Mouse (Mus musculus) forebrain, embryonic 15.5 days (tissue): Measurements from ENCODE around the gene Orai1. TPM values are rescaled to one million over a fixed set of nuclear protein-coding genes. Genes with fewer than 3 reads are reported as not detected.

Experiments
- ATAC-seq: fragments of 200-750 bp; cut with Nextera tagmentation; replicated peaks from 2 replicates; pipeline ENCODE4 v1.8.0; 2017; ENCODE audit warnings: mild to moderate bottlenecking, moderate TSS enrichment, moderate library complexity
- H3K27ac ChIP-seq: fragments of 300-500 bp; sonication (generic); replicated peaks from 2 replicates; pipeline ENCODE4 v1.5.1; 2015; ENCODE audit warnings: mild to moderate bottlenecking, inconsistent platforms
- H3K27me3 ChIP-seq: fragments of 300-500 bp; sonication (generic); 2 replicates; pipeline ENCODE4 v1.6.1; 2015; ENCODE audit warnings: inconsistent platforms
- H3K36me3 ChIP-seq: fragments of 300-500 bp; sonication (generic); 2 replicates; pipeline ENCODE4 v1.6.1; 2015; ENCODE audit warnings: mild to moderate bottlenecking, inconsistent platforms
- H3K4me1 ChIP-seq: fragments of 300-500 bp; sonication (generic); 2 replicates; pipeline ENCODE4 v1.6.1; 2015; ENCODE audit warnings: inconsistent platforms
- H3K4me2 ChIP-seq: fragments of 300-500 bp; sonication (generic); replicated peaks from 2 replicates; pipeline ENCODE4 v1.6.1; 2015; ENCODE audit warnings: mild to moderate bottlenecking, inconsistent platforms
- H3K4me3 ChIP-seq: fragments of 300-500 bp; sonication (generic); 2 replicates; pipeline ENCODE4 v1.5.1; 2015; ENCODE audit warnings: mild to moderate bottlenecking, inconsistent platforms
- H3K9ac ChIP-seq: fragments of 300-500 bp; sonication (generic); replicated peaks from 2 replicates; pipeline ENCODE4 v1.6.1; 2015; ENCODE audit warnings: mild to moderate bottlenecking, inconsistent platforms
- H3K9me3 ChIP-seq: fragments of 300-500 bp; sonication (generic); 2 replicates; pipeline ENCODE4 v1.6.1; 2016; ENCODE audit warnings: inconsistent platforms
- WGBS: fragments of 180-500 bp; shearing (Covaris S2); methylation state at CpG from one replicate; pipeline ENCODE4 v1.1.7; 2015; ENCODE audit warnings: mixed read lengths; 5-methylcytosine and 5-hydroxymethylcytosine counted together
- polyA plus RNA-seq: library from polyadenylated mRNA; unstranded; fragments of >200 nt; fragmentation: Nextera tagmentation; extraction: Ambion mirVana; gene quantifications from 2 replicates; pipeline ENCODE4 v1.2.1, GENCODE M21; 2015

Orai1 gene
- polyA plus RNA-seq, 1 experiment from 2014 or later = 14.9 TPM

- H3K4me3 ChIP-seq = no peak overlapping the region
- no peak overlapping the region for H3K9ac ChIP-seq
- peak overlapping the region; percentile 82 for H3K27ac ChIP-seq
- H3K4me2 ChIP-seq = no peak overlapping the region
- H3K36me3 ChIP-seq = no peaks in the 10 kb centered on the region
- WGBS = 27% methylated on average over 10 of the region's 10 CpGs
- ATAC-seq = peak; percentile 30
- H3K27me3 ChIP-seq = no peaks in the 10 kb centered on the region
- H3K9me3 ChIP-seq = no peaks in the 10 kb centered on the region
- H3K4me1 ChIP-seq = peaks cover 39% of the 10 kb centered on the region
Measured at GRCm38 (mm10) chr5:123019336-123020016, 4.6 kb downstream of the Orai1 start.

GRCm38 (mm10) chr5:123020426-123020825 is 5.6 kb downstream of the Orai1 start:
- no peaks in the 10 kb centered on the region for H3K27me3 ChIP-seq
- H3K27ac ChIP-seq = peak overlapping the region; percentile 82
- no peak overlapping the region for H3K4me3 ChIP-seq
- H3K4me2 ChIP-seq = no peak overlapping the region
- no peaks in the 10 kb centered on the region for H3K36me3 ChIP-seq
- H3K4me1 ChIP-seq = peaks cover 35% of the 10 kb centered on the region
- H3K9ac ChIP-seq = no peak overlapping the region
- H3K9me3 ChIP-seq = no peaks in the 10 kb centered on the region
- ATAC-seq = no peak
- WGBS = 89% methylated on average over 5 of the region's 5 CpGs

GRCm38 (mm10) chr5:123021438-123021837 is 6.6 kb downstream of the Orai1 start:
- Histone ChIP-seq H3K4me2 (no peak overlapping the region), H3K27me3 (no peaks in the 10 kb centered on the region), H3K9me3 (no peaks in the 10 kb centered on the region), H3K9ac (no peak overlapping the region), H3K36me3 (no peaks in the 10 kb centered on the region), H3K27ac (no peak overlapping the region), H3K4me3 (no peak overlapping the region), H3K4me1 (peaks cover 25% of the 10 kb centered on the region)
- WGBS = 91% methylated on average over 7 of the region's 7 CpGs
- no peak for ATAC-seq

GRCm38 (mm10) chr5:123023049-123023448 is 8.2 kb downstream of the Orai1 start:
- Histone ChIP-seq H3K27me3 (no peaks in the 10 kb centered on the region), H3K36me3 (no peaks in the 10 kb centered on the region), H3K27ac (no peak overlapping the region), H3K4me3 (no peak overlapping the region), H3K9ac (no peak overlapping the region), H3K4me2 (no peak overlapping the region), H3K4me1 (peaks cover 24% of the 10 kb centered on the region), H3K9me3 (no peaks in the 10 kb centered on the region)
- no peak for ATAC-seq
- WGBS = 83% methylated on average over 6 of the region's 6 CpGs

- Histone ChIP-seq H3K9me3 (no peaks in the 10 kb centered on the region), H3K9ac (no peak overlapping the region), H3K4me3 (no peak overlapping the region), H3K27ac (no peak overlapping the region), H3K27me3 (no peaks in the 10 kb centered on the region), H3K4me1 (peaks cover 12% of the 10 kb centered on the region), H3K36me3 (no peaks in the 10 kb centered on the region), H3K4me2 (no peak overlapping the region)
- 93% methylated on average over 6 of the region's 6 CpGs for WGBS
- no peak for ATAC-seq
Measured at GRCm38 (mm10) chr5:123024312-123024711, 9.4 kb downstream of the Orai1 start.

- ATAC-seq = no peak
- Histone ChIP-seq H3K4me3 (no peak overlapping the region), H3K4me2 (no peak overlapping the region), H3K36me3 (no peaks in the 10 kb centered on the region), H3K4me1 (peaks cover 5% of the 10 kb centered on the region; the same call in 1 of the 2 replicates), H3K9ac (no peak overlapping the region), H3K9me3 (no peaks in the 10 kb centered on the region), H3K27ac (no peak overlapping the region), H3K27me3 (no peaks in the 10 kb centered on the region)
- 88% methylated on average over 9 of the region's 9 CpGs for WGBS
Measured at GRCm38 (mm10) chr5:123024965-123025573, 10.2 kb downstream of the Orai1 start.

GRCm38 (mm10) chr5:123026414-123026813 is 11.5 kb downstream of the Orai1 start:
- Histone ChIP-seq H3K9me3 (no peaks in the 10 kb centered on the region), H3K4me1 (peaks cover 5% of the 10 kb centered on the region; the same call in 1 of the 2 replicates), H3K4me3 (no peak overlapping the region), H3K27me3 (no peaks in the 10 kb centered on the region), H3K27ac (no peak overlapping the region), H3K36me3 (peaks cover 8% of the 10 kb centered on the region; the same call in 1 of the 2 replicates), H3K9ac (no peak overlapping the region), H3K4me2 (no peak overlapping the region)
- no peak for ATAC-seq
- WGBS = 61% methylated on average over 6 of the region's 6 CpGs

- Histone ChIP-seq H3K9me3 (no peaks in the 10 kb centered on the region), H3K9ac (no peak overlapping the region), H3K27me3 (no peaks in the 10 kb centered on the region), H3K36me3 (peaks cover 15% of the 10 kb centered on the region; the same call in 1 of the 2 replicates), H3K27ac (no peak overlapping the region), H3K4me3 (no peak overlapping the region), H3K4me2 (no peak overlapping the region), H3K4me1 (peaks cover 5% of the 10 kb centered on the region; the same call in 1 of the 2 replicates)
- WGBS = 57% methylated on average over 6 of the region's 6 CpGs
- ATAC-seq = no peak
Measured at GRCm38 (mm10) chr5:123027436-123027835, 12.6 kb downstream of the Orai1 start.

- no peak for ATAC-seq
- no peak overlapping the region for H3K27ac ChIP-seq
- peaks cover 5% of the 10 kb centered on the region; the same call in 1 of the 2 replicates for H3K4me1 ChIP-seq
Measured at GRCm38 (mm10) chr5:123029729-123030128, 14.9 kb downstream of the Orai1 start.

DNA sequence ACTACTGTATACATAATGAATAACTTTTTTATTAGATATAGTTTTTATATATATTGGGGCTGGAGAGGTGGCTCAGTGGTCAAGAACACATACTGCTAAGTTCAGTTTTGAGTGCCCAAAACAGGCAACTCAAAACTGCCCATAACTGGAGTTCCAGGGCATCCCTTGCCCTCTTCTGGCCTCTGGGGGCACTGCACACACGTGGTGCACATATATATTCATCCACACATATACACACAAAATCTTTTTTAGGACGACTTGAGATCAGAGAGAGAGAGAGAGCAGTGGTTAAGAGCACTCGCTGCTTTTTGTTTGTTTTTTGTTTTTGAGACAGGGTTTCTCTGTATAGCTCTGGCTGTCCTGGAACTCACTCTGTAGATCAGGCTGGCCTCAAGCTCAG is 16.4 kb downstream of the Orai1 start:
- ATAC-seq = no peak
- Histone ChIP-seq H3K36me3 (peaks cover 15% of the 10 kb centered on the region; the same call in 1 of the 2 replicates), H3K9me3 (no peaks in the 10 kb centered on the region), H3K4me3 (no peak overlapping the region), H3K9ac (no peak overlapping the region), H3K27ac (no peak overlapping the region), H3K27me3 (no peaks in the 10 kb centered on the region), H3K4me2 (no peak overlapping the region), H3K4me1 (peaks cover 11% of the 10 kb centered on the region)
- 91% methylated on average over 3 of the region's 3 CpGs for WGBS

More at GRCm38 (mm10) chr5:123029729-123030128, 14.9 kb downstream of the Orai1 start:
- 91% methylated on average over 7 of the region's 7 CpGs for WGBS
- Histone ChIP-seq H3K9me3 (no peaks in the 10 kb centered on the region), H3K4me3 (no peak overlapping the region), H3K36me3 (peaks cover 15% of the 10 kb centered on the region; the same call in 1 of the 2 replicates), H3K9ac (no peak overlapping the region), H3K4me2 (no peak overlapping the region), H3K27me3 (no peaks in the 10 kb centered on the region)

GRCm38 (mm10) chr5:123033646-123034160 is 18.8 kb downstream of the Orai1 start:
- Histone ChIP-seq H3K27me3 (no peaks in the 10 kb centered on the region), H3K4me3 (no peak overlapping the region)
- 74% methylated on average over 7 of the region's 7 CpGs for WGBS

DNA sequence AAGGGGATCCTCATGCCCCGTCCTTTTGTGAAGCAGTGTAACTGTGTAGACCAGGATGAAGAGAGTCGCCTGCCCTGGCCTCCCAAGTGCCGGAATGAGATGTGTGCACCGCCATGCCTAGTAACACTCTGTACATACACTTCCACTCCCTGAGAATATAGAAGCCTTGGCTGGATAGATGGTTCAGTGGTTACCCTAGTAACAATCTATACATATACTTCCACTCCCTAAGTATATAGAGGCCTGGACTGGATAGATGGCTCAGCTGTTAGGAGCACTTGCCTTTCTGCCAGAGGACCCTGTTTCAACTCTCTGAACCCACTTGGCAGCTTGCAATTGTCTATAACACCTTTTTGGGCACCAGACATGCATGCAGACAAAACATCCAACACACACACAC is 20.2 kb downstream of the Orai1 start:
- no peak for ATAC-seq
- Histone ChIP-seq H3K27ac (no peak overlapping the region), H3K4me2 (no peak overlapping the region), H3K36me3 (peaks cover 15% of the 10 kb centered on the region; the same call in 1 of the 2 replicates), H3K4me3 (no peak overlapping the region), H3K9me3 (no peaks in the 10 kb centered on the region), H3K4me1 (peaks cover 11% of the 10 kb centered on the region), H3K27me3 (no peaks in the 10 kb centered on the region), H3K9ac (no peak overlapping the region)
- WGBS = 83% methylated on average over 4 of the region's 4 CpGs

More at GRCm38 (mm10) chr5:123033646-123034160, 18.8 kb downstream of the Orai1 start:
- Histone ChIP-seq H3K4me2 (no peak overlapping the region), H3K4me1 (peaks cover 6% of the 10 kb centered on the region), H3K27ac (no peak overlapping the region), H3K36me3 (peaks cover 15% of the 10 kb centered on the region; the same call in 1 of the 2 replicates), H3K9ac (no peak overlapping the region), H3K9me3 (no peaks in the 10 kb centered on the region)
- no peak for ATAC-seq
